ENCODE assay signal across 24 mouse cellular contexts in genomic region chr11:116337531-116337930, GRCm38 (mm10). TPM values are rescaled to one million over a fixed set of nuclear protein-coding genes. Genes with fewer than 3 reads are reported as not detected.
DNase-seq lines count a peak whose midpoint lies in the region; ATAC-seq and TF ChIP-seq lines count a peak whose summit lies in the region.
"Had no signal": no experiment of that assay in that cellular context is flagged by ENCODE, and none has a peak within 500 bp of the region (broad histone marks: within the 10 kb centered on the region; RNA-seq: fewer than 3 reads in every experiment).

No protein-coding gene starts in this region.

- DNase-seq in forebrain, embryonic 14.5 days (ENCODE audit: low spot score), result no peak
- DNase-seq in limb, embryonic 10.5 days (ENCODE audit: low spot score), result no peak
- DNase-seq in 416B (ENCODE audit: low read depth) (peak; percentile 63), CH12.LX (ENCODE audit: extremely low read depth) (no peak)
- no peak for DNase-seq in right cerebral cortex, postnatal 14 days
- DNase-seq: adrenal gland, postnatal 14 days; cerebellum, adult 11 months; cerebellum, postnatal 10 days; gastrocnemius, postnatal 36 days; kidney, postnatal 10 days; lung, adult 18-20 months; lung, postnatal 36 days; spleen, adult 18-20 months; thymus, adult 2 months had no signal

- in situ Hi-C loops in CH12.LX (cut with MboI; ENCODE audit: low pct_ligation_motif_present, low pct_unique_long_range_greater_than_20kb, low sequenced_read_pairs), result no loop called here

- no peaks in the 10 kb centered on the region for H3K9me3 ChIP-seq in forebrain, embryonic 14.5 days (replicated peaks; ENCODE audit: control insufficient read depth, low read length)
- H3K9me3 ChIP-seq in forebrain, embryonic 16.5 days (ENCODE audit: control insufficient read depth, low read length), result no peaks in the 10 kb centered on the region
- H3K9me3 ChIP-seq in limb, embryonic 12.5 days, result no peaks in the 10 kb centered on the region
- no peaks in the 10 kb centered on the region for H3K9me3 ChIP-seq in limb, embryonic 10.5 days (replicated peaks)
- no peaks in the 10 kb centered on the region for H3K9me3 ChIP-seq in CH12.LX (replicated peaks; ENCODE audit: low read length)
- H3K9me3 ChIP-seq: intestine, embryonic 15.5 days; neural tube, embryonic 15.5 days had no signal

- H3K27me3 ChIP-seq in forebrain, embryonic 14.5 days (replicated peaks; ENCODE audit: control insufficient read depth, insufficient read depth, low read length), result peaks cover 8% of the 10 kb centered on the region
- peaks cover 12% of the 10 kb centered on the region for H3K27me3 ChIP-seq in forebrain, embryonic 16.5 days (replicated peaks; ENCODE audit: control insufficient read depth, insufficient read depth, low read length)
- peaks cover 36% of the 10 kb centered on the region for H3K27me3 ChIP-seq in limb, embryonic 12.5 days
- H3K27me3 ChIP-seq in limb, embryonic 10.5 days (ENCODE audit: low read depth, poor library complexity, severe bottlenecking), result peaks cover 60% of the 10 kb centered on the region
- peaks cover 16% of the 10 kb centered on the region for H3K27me3 ChIP-seq in CH12.LX (replicated peaks)

- WGBS in forebrain, embryonic 14.5 days, result 84% methylated on average over 6 of the region's 6 CpGs
- WGBS in forebrain, embryonic 16.5 days, result 89% methylated on average over 6 of the region's 6 CpGs
- 69% methylated on average over 6 of the region's 6 CpGs for WGBS in limb, embryonic 12.5 days
- 82% methylated on average over 6 of the region's 6 CpGs for WGBS in limb, embryonic 10.5 days

- no peak for TF ChIP-seq EP300 in CH12.LX (IDR thresholded peaks at IDR 0.05; ENCODE audit: low read length)

- no peak overlapping the region for H3K4me2 ChIP-seq in forebrain, embryonic 14.5 days (ENCODE audit: low read length)
- H3K4me2 ChIP-seq in forebrain, embryonic 16.5 days (ENCODE audit: low read length), result no peak overlapping the region
- H3K4me2 ChIP-seq in limb, embryonic 12.5 days, result no peak overlapping the region; the same call in 1 of the 2 replicates
- H3K4me2 ChIP-seq in CH12.LX (ENCODE audit: insufficient read depth, low read depth, poor library complexity, severe bottlenecking), result no peak overlapping the region
- H3K4me2 ChIP-seq: hindbrain, embryonic 14.5 days; intestine, embryonic 15.5 days; liver, embryonic 11.5 days; neural tube, embryonic 15.5 days had no signal

- no peak for ATAC-seq in forebrain, embryonic 14.5 days
- ATAC-seq in forebrain, embryonic 16.5 days, result no peak
- no peak for ATAC-seq in limb, embryonic 12.5 days (ENCODE audit: insufficient number of reproducible peaks, insufficient read depth, low FRiP score, low TSS enrichment, low read depth)
- ATAC-seq: intestine, embryonic 15.5 days had no signal

- peaks cover 34% of the 10 kb centered on the region for H3K36me3 ChIP-seq in forebrain, embryonic 14.5 days (ENCODE audit: control insufficient read depth, insufficient read depth, low read length)
- peaks cover 5% of the 10 kb centered on the region; the same call in 1 of the 2 replicates for H3K36me3 ChIP-seq in forebrain, embryonic 16.5 days (ENCODE audit: control insufficient read depth, insufficient read depth)
- H3K36me3 ChIP-seq in limb, embryonic 12.5 days, result peaks cover 35% of the 10 kb centered on the region
- peaks cover 9% of the 10 kb centered on the region for H3K36me3 ChIP-seq in limb, embryonic 10.5 days
- peaks cover 11 to 18% of the 10 kb centered on the region in 2 experiments for H3K36me3 ChIP-seq in CH12.LX (replicated peaks in 1 of 2; ENCODE audit: control insufficient read depth in 1 of 2, insufficient read depth in 1 of 2, low read length in 1 of 2)
- H3K36me3 ChIP-seq: intestine, embryonic 15.5 days had no signal

- no peaks in the 10 kb centered on the region for H3K79me2 ChIP-seq in CH12.LX (replicated peaks; ENCODE audit: control insufficient read depth, extremely low read depth, insufficient read depth, poor library complexity, severe bottlenecking)

- no peak for TF ChIP-seq POLR2A in CH12.LX (IDR thresholded peaks at IDR 0.05; ENCODE audit: low read depth, low read length)

- no peak for TF ChIP-seq CTCF in CH12.LX (conservative IDR thresholded peaks at IDR 0.05 in 1 of 2, IDR thresholded peaks at IDR 0.05 in 1 of 2; ENCODE audit: low read depth in 2 of 2, low read length in 2 of 2)

- H3K9ac ChIP-seq in forebrain, embryonic 14.5 days (ENCODE audit: low read length), result peak overlapping the region; percentile 65
- no peak overlapping the region for H3K9ac ChIP-seq in forebrain, embryonic 16.5 days (replicated peaks; ENCODE audit: low read depth, low read length)
- H3K9ac ChIP-seq in limb, embryonic 12.5 days (replicated peaks), result peak overlapping the region; percentile 45; the same call in 1 of the 2 replicates
- H3K9ac ChIP-seq in CH12.LX (ENCODE audit: insufficient read depth, low read depth), result no peak overlapping the region
- H3K9ac ChIP-seq: hindbrain, embryonic 14.5 days; intestine, embryonic 15.5 days; neural tube, embryonic 15.5 days had no signal

- H3K4me3 ChIP-seq in forebrain, embryonic 14.5 days (ENCODE audit: low read depth, low read length), result no peak overlapping the region
- H3K4me3 ChIP-seq in forebrain, embryonic 16.5 days (replicated peaks; ENCODE audit: low read length), result no peak overlapping the region
- H3K4me3 ChIP-seq in limb, embryonic 12.5 days (replicated peaks), result no peak overlapping the region
- no peak overlapping the region for H3K4me3 ChIP-seq in limb, embryonic 10.5 days
- H3K4me3 ChIP-seq in CH12.LX (replicated peaks in 1 of 3; ENCODE audit: low read depth in 2 of 3, low read length in 2 of 3, poor library complexity in 1 of 3), result no peak overlapping the region
- H3K4me3 ChIP-seq: intestine, embryonic 15.5 days; myocyte; neural tube, embryonic 15.5 days had no signal

- no peak for TF ChIP-seq RAD21 in CH12.LX (IDR thresholded peaks at IDR 0.05; ENCODE audit: low read depth, low read length)

- H3K4me1 ChIP-seq in forebrain, embryonic 14.5 days (ENCODE audit: control insufficient read depth, insufficient read depth, low read length), result peaks cover 34% of the 10 kb centered on the region
- H3K4me1 ChIP-seq in forebrain, embryonic 16.5 days (replicated peaks; ENCODE audit: control insufficient read depth, insufficient read depth, low read length), result peaks cover 36% of the 10 kb centered on the region
- H3K4me1 ChIP-seq in limb, embryonic 12.5 days (replicated peaks), result peaks cover 38% of the 10 kb centered on the region
- peaks cover 51% of the 10 kb centered on the region for H3K4me1 ChIP-seq in limb, embryonic 10.5 days
- H3K4me1 ChIP-seq in CH12.LX (ENCODE audit: control insufficient read depth in 1 of 2, insufficient read depth in 2 of 2), result peaks cover 24 to 74% of the 10 kb centered on the region in 2 experiments

- dilution Hi-C loops in CH12.LX (cut with MboI; ENCODE audit: extremely low pct_ligation_motif_present, extremely low pct_unique_long_range_greater_than_20kb, low sequenced_read_pairs), result no loop called here

- H3K27ac ChIP-seq in forebrain, embryonic 14.5 days (ENCODE audit: low read depth, low read length), result no peak overlapping the region
- H3K27ac ChIP-seq in forebrain, embryonic 16.5 days (ENCODE audit: low read length), result no peak overlapping the region
- H3K27ac ChIP-seq in limb, embryonic 12.5 days, result no peak overlapping the region
- H3K27ac ChIP-seq in limb, embryonic 10.5 days, result no peak overlapping the region
- H3K27ac ChIP-seq in CH12.LX (ENCODE audit: insufficient read depth, low read depth), result no peak overlapping the region
- H3K27ac ChIP-seq: hindbrain, embryonic 14.5 days; intestine, embryonic 15.5 days; neural tube, embryonic 15.5 days had no signal

TF ChIP-seq in CH12.LX, 34 proteins besides CTCF, POLR2A, EP300 and RAD21:
- TF ChIP-seq ZKSCAN1 (IDR thresholded peaks at IDR 0.05; ENCODE audit: borderline replicate concordance, low read depth, low read length) (no peak), MXI1 (IDR thresholded peaks at IDR 0.05; ENCODE audit: low read depth, low read length) (0 out of 2 replicates have a peak, but pooled peaks have one; percentile 23)

RNA-seq across cellular contexts. Expression of gene Foxj1, which starts 2.3 kb away (rescaled TPM):
- polyA plus RNA-seq in forebrain, embryonic 14.5 days (2014; fragmentation: Nextera tagmentation; extraction: Ambion mirVana), result 7.3 and 8.7 TPM in 2 replicates
- 6.6 and 7.0 TPM in 2 replicates for polyA plus RNA-seq in forebrain, embryonic 16.5 days (2015; fragmentation: Nextera tagmentation; extraction: Ambion mirVana)
- polyA plus RNA-seq in limb, embryonic 12.5 days (2016; fragmentation: Nextera tagmentation; extraction: Ambion mirVana), result 0.18 TPM in 2 replicates
- 0.68 and 1.5 TPM in 2 replicates for polyA plus RNA-seq in limb, embryonic 10.5 days (2016; fragmentation: Nextera tagmentation; extraction: Ambion mirVana)
- 0.67 and 2.6 TPM in 2 replicates for total RNA-seq in CH12.LX (2012; rRNA removed)
- total RNA-seq in CH12.LX (2014; rRNA removed), result 2.0 and 3.0 TPM in 2 replicates
- 0.12 and 0.26 TPM in 2 replicates for polyA plus RNA-seq in CH12.LX (2012; ENCODE audit: insufficient read length, low read depth)
- total RNA-seq: gastrocnemius, postnatal 36 days had no signal

RNA-seq across cellular contexts. Expression of gene Exoc7, which starts 30.5 kb away (rescaled TPM):
- 107 and 114 TPM in 2 replicates for polyA plus RNA-seq in forebrain, embryonic 14.5 days (2014; fragmentation: Nextera tagmentation; extraction: Ambion mirVana)
- 114 and 116 TPM in 2 replicates for polyA plus RNA-seq in forebrain, embryonic 16.5 days (2015; fragmentation: Nextera tagmentation; extraction: Ambion mirVana)
- polyA plus RNA-seq in limb, embryonic 12.5 days (2016; fragmentation: Nextera tagmentation; extraction: Ambion mirVana), result 77.6 and 82.8 TPM in 2 replicates
- 55.1 and 64.8 TPM in 2 replicates for polyA plus RNA-seq in limb, embryonic 10.5 days (2016; fragmentation: Nextera tagmentation; extraction: Ambion mirVana)
- total RNA-seq in CH12.LX (2012; rRNA removed) (34.0 and 42.1 TPM in 2 replicates), CH12.LX (2014; rRNA removed) (32.2 and 38.8 TPM in 2 replicates)
- polyA plus RNA-seq in CH12.LX (2012; ENCODE audit: insufficient read length, low read depth), result 51.8 and 57.6 TPM in 2 replicates

RNA-seq across cellular contexts. Expression of gene Galr2, which starts 56.8 kb away (rescaled TPM):
- polyA plus RNA-seq in forebrain, embryonic 14.5 days (2014; fragmentation: Nextera tagmentation; extraction: Ambion mirVana), result 0.09 and 0.11 TPM in 2 replicates
- polyA plus RNA-seq in forebrain, embryonic 16.5 days (2015; fragmentation: Nextera tagmentation; extraction: Ambion mirVana), result 0.10 and 0.14 TPM in 2 replicates
- 0.20 TPM in 1 of 2 replicates, not detected in the other for polyA plus RNA-seq in limb, embryonic 12.5 days (2016; fragmentation: Nextera tagmentation; extraction: Ambion mirVana)
- 0.11 TPM in 1 of 2 replicates, not detected in the other for polyA plus RNA-seq in limb, embryonic 10.5 days (2016; fragmentation: Nextera tagmentation; extraction: Ambion mirVana)
- 0.38 and 0.85 TPM in 2 replicates for total RNA-seq in CH12.LX (2012; rRNA removed)
- 0.21 TPM in 1 of 2 replicates, not detected in the other for total RNA-seq in CH12.LX (2014; rRNA removed)
- 1.6 and 1.7 TPM in 2 replicates for polyA plus RNA-seq in CH12.LX (2012; ENCODE audit: insufficient read length, low read depth)
- total RNA-seq: adrenal gland, postnatal 14 days; heart, adult 8-10 months; layer of hippocampus, adult 8-10 months; left cerebral cortex, postnatal 25 days had no signal

Comparison
In these comparisons a context has a peak if more than half of its experiments do, and no peak if none do; other contexts are left out.
1. H3K9ac ChIP-seq: peak in forebrain, embryonic 14.5 days (single experiment) and limb, embryonic 12.5 days (single experiment); none in forebrain, embryonic 16.5 days (single experiment) and CH12.LX (single experiment).